Mouse (Mus musculus) hindbrain, embryonic 15.5 days (tissue): Measurements from ENCODE around the gene Ciita. TPM values are rescaled to one million over a fixed set of nuclear protein-coding genes. Genes with fewer than 3 reads are reported as not detected.

ENCODE experiments used
- ATAC-seq: fragments of 200-750 bp; cut with Nextera tagmentation; 2 replicates; pipeline ENCODE4 v1.8.0; 2017; ENCODE audit warnings: low read depth, moderate number of reproducible peaks, moderate TSS enrichment; ENCODE audit not compliant: low FRiP score
- H3K27ac ChIP-seq: fragments of 300-500 bp; sonication (generic); replicated peaks from 2 replicates; pipeline ENCODE4 v1.5.1; 2015; ENCODE audit warnings: mild to moderate bottlenecking, inconsistent platforms
- H3K27me3 ChIP-seq: fragments of 300-500 bp; sonication (generic); 2 replicates; pipeline ENCODE4 v1.6.1; 2015; ENCODE audit warnings: control low read depth, inconsistent platforms
- H3K36me3 ChIP-seq: fragments of 300-500 bp; sonication (generic); 2 replicates; pipeline ENCODE4 v1.6.1; 2015; ENCODE audit warnings: control low read depth, inconsistent platforms
- H3K4me1 ChIP-seq: fragments of 300-500 bp; sonication (generic); replicated peaks from 2 replicates; pipeline ENCODE4 v1.6.1; 2015; ENCODE audit warnings: control low read depth, inconsistent platforms
- H3K4me2 ChIP-seq: fragments of 300-500 bp; sonication (generic); 2 replicates; pipeline ENCODE4 v1.6.1; 2015; ENCODE audit warnings: moderate library complexity, mild to moderate bottlenecking, inconsistent platforms
- H3K4me3 ChIP-seq: fragments of 300-500 bp; sonication (generic); 2 replicates; pipeline ENCODE4 v1.5.1; 2015; ENCODE audit warnings: mild to moderate bottlenecking, inconsistent platforms
- H3K9ac ChIP-seq: fragments of 300-500 bp; sonication (generic); 2 replicates; pipeline ENCODE4 v1.6.1; 2015; ENCODE audit warnings: inconsistent platforms
- H3K9me3 ChIP-seq: fragments of 300-500 bp; sonication (generic); 2 replicates; pipeline ENCODE4 v1.6.1; 2016; ENCODE audit warnings: control low read depth, inconsistent platforms
- WGBS: fragments of 180-500 bp; shearing (Covaris S2); methylation state at CpG from one replicate; pipeline ENCODE4 v1.1.7; 2015; 5-methylcytosine and 5-hydroxymethylcytosine counted together
- polyA plus RNA-seq: library from polyadenylated mRNA; unstranded; fragments of >200 nt; fragmentation: Nextera tagmentation; extraction: Ambion mirVana; gene quantifications from 2 replicates; pipeline ENCODE4 v1.2.1, GENCODE M21; 2015

The Ciita gene
- polyA plus RNA-seq, 1 experiment from 2014 or later = 0.52 TPM

- ATAC-seq = no peak
- no peak overlapping the region for H3K9ac ChIP-seq
- WGBS = 83% methylated on average over 2 of the region's 2 CpGs
These were observed 28.0 kb upstream of the Ciita start for GRCm38 (mm10) chr16:10451906-10452305.

DNA sequence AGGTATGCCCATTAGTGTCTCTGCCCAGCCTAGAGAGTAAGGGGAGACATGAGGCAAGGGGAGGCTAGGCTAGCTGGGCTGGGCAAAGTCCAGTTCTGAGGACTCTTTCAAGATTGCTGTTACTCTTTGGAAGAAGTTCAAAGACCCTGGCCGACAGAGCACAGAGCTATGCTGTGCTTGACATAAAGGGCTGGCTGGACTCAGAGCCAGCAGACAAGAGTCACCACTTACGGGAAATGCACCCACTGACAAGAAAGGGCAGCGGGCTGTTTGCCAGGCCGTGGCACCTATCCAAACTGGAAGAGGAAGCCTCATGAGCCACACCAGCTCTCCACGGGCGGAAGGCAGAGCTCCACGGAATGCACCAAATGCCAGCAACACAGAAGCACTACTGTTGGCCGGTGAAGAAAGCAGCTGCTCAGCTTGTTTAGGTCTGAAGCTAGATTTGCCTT is 27.4 kb upstream of the Ciita start:
- 50% methylated on average over 8 of the region's 8 CpGs for WGBS
- H3K36me3 ChIP-seq = no peaks in the 10 kb centered on the region
- H3K4me3 ChIP-seq = no peak overlapping the region
- no peak overlapping the region for H3K27ac ChIP-seq
- H3K9me3 ChIP-seq = no peaks in the 10 kb centered on the region
- no peak overlapping the region for H3K9ac ChIP-seq
- H3K27me3 ChIP-seq = no peaks in the 10 kb centered on the region
- no peak overlapping the region for H3K4me2 ChIP-seq
- H3K4me1 ChIP-seq = peaks cover 11% of the 10 kb centered on the region
- ATAC-seq = peak; percentile 89

More at GRCm38 (mm10) chr16:10451906-10452305, 28.0 kb upstream of the Ciita start:
- H3K27ac ChIP-seq = no peak overlapping the region
- H3K4me2 ChIP-seq = no peak overlapping the region
- H3K27me3 ChIP-seq = no peaks in the 10 kb centered on the region
- H3K9me3 ChIP-seq = no peaks in the 10 kb centered on the region
- H3K36me3 ChIP-seq = no peaks in the 10 kb centered on the region
- no peak overlapping the region for H3K4me3 ChIP-seq
- H3K4me1 ChIP-seq = peaks cover 13% of the 10 kb centered on the region

DNA sequence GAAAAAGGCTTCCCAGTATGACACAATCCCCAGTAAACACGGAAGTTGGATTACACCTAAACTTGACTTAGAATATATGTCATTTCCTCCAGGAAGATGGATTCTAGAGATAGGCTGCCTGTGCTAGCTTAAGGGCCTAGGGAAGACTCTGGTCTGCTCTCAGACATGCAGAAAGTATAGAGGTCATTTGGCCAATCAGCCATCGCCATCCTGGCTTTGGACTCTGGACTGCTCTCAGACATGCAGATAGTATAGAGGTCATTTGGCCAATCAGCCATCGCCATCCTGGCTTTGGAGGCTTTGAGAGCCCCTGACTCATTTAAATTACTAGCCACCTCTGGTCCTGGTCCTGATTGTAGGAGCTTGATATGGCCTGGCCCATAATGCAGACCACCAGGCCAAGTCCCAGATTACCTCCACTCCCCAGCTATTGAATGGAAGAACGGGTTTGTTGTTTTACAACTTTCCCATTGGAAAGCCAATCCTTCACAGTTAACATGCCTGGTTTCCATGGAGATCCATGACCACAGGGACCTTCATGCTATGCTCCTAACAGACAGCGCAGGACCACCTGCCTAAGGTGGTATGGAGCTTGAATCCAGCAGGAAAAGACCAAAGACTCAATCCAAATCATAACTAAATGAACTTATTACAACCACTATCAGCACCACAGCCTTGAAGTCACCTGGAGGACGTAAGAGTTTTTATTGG is 25.8 kb upstream of the Ciita start:
- Histone ChIP-seq H3K4me2 (no peak overlapping the region), H3K9me3 (no peaks in the 10 kb centered on the region), H3K9ac (no peak overlapping the region), H3K27ac (no peak overlapping the region), H3K36me3 (no peaks in the 10 kb centered on the region), H3K4me3 (no peak overlapping the region), H3K27me3 (no peaks in the 10 kb centered on the region), H3K4me1 (peaks cover 5% of the 10 kb centered on the region)
- ATAC-seq = no peak
- 77% methylated on average over 6 of the region's 6 CpGs for WGBS

DNA sequence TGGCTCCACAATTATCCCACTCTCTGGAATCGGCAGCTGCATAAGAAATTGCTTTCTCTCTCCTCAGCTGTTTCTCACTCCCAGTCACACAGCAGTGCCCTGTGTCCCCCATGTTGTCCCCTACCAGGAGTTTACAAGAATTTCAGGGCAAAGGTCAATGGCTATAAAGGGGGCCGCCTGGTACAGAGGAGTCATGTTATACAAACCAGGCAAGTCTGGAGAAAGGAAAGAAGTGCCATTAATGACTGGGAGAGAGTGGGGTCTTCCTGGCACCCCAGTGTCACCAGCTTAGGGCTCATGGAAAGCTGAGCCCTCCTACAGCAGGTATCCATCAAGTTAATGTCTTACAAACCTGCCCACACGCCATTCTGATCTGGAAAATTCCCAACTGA is 25.3 kb upstream of the Ciita start:
- 68% methylated on average over 3 of the region's 3 CpGs for WGBS
- H3K9me3 ChIP-seq = no peaks in the 10 kb centered on the region
- H3K4me2 ChIP-seq = no peak overlapping the region
- ATAC-seq = no peak
- no peaks in the 10 kb centered on the region for H3K27me3 ChIP-seq
- H3K27ac ChIP-seq = no peak overlapping the region
- H3K4me1 ChIP-seq = peaks cover 5% of the 10 kb centered on the region
- no peak overlapping the region for H3K9ac ChIP-seq
- no peak overlapping the region for H3K4me3 ChIP-seq
- H3K36me3 ChIP-seq = no peaks in the 10 kb centered on the region

DNA sequence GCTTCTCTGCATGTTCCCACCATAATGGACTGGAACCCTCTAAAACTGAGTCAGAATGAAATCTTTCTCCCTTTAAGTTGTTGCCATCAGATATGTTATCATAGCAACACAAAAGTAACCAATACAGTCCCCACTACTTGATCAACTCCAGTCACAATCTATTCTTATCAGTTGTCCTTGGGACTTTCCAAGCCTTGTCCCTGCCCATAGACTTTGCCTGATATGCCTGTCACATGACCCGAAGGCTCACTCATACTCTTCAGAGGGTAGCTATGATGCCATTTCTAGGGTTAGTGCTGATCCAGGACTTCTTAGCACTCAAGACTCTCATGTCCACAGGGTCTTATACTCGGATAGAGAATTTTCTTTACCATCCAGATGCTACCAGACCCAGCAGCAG is 19.7 kb upstream of the Ciita start:
- ATAC-seq = no peak
- H3K4me2 ChIP-seq = no peak overlapping the region
- H3K36me3 ChIP-seq = no peaks in the 10 kb centered on the region
- H3K27me3 ChIP-seq = no peaks in the 10 kb centered on the region
- no peak overlapping the region for H3K9ac ChIP-seq
- no peak overlapping the region for H3K4me3 ChIP-seq
- no peaks in the 10 kb centered on the region for H3K9me3 ChIP-seq
- H3K4me1 ChIP-seq = no peaks in the 10 kb centered on the region
- 79% methylated on average over 2 of the region's 2 CpGs for WGBS
- no peak overlapping the region for H3K27ac ChIP-seq

DNA sequence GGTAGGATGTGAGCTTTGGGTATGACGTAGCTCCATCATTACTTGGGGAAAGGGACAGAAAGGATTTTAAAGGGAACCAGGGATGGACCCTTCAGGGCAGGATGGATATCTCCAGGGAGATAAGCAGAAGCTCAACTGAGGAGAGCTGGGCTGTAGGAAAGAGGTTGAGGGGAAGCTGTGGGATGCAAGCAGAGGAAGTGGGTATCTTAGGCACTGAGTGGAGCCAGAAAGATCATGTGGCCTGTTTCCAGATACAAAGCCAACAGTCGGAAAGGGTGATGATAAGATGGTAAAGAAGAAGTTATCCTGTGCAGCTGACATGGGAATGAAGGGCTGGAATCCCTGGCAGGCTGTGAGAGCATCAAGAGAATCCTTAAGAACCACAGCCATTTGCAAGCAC is 18.7 kb upstream of the Ciita start:
- Histone ChIP-seq H3K9ac (no peak overlapping the region), H3K36me3 (no peaks in the 10 kb centered on the region), H3K4me3 (no peak overlapping the region), H3K27ac (no peak overlapping the region), H3K27me3 (no peaks in the 10 kb centered on the region), H3K9me3 (no peaks in the 10 kb centered on the region), H3K4me1 (no peaks in the 10 kb centered on the region), H3K4me2 (no peak overlapping the region)
- 89% methylated on average over 2 of the region's 2 CpGs for WGBS
- no peak for ATAC-seq

DNA sequence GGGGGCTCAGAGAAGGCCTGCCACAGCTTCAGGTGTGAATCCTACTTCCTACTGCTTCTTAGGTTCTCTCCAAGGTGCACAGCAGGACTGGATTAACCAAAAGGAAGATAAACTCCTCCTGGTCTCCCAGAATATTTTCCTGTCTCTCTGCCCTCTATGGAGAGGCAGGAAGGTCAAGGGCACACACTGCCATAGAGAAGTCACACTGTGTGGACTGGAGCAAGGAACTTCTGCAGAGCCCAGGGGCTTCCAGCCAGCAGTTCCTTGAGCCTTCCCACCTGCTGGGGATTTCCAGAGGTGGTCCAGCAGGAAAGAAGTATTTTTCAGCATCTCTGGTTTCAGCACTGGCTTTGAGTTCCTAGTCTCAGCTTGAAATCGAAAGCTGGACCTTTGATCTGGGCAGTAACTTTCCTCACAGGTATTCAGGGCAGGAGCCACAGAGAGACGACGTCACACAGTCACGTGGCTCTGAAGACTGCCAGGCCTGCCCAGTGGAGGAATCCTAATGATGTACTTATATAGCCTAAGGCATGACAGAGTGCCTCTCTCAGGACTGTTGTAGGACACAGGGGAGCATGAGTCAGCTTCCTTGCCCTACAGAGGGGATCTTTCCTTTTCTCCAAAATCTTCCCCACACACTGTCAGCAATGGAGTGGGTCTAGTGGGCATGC is 14.7 kb upstream of the Ciita start:
- H3K4me2 ChIP-seq = no peak overlapping the region
- H3K4me3 ChIP-seq = no peak overlapping the region
- H3K27ac ChIP-seq = no peak overlapping the region
- no peaks in the 10 kb centered on the region for H3K4me1 ChIP-seq
- no peaks in the 10 kb centered on the region for H3K27me3 ChIP-seq
- H3K9me3 ChIP-seq = no peaks in the 10 kb centered on the region
- no peak for ATAC-seq
- no peak overlapping the region for H3K9ac ChIP-seq
- no peaks in the 10 kb centered on the region for H3K36me3 ChIP-seq
- 44% methylated on average over 4 of the region's 4 CpGs for WGBS

- Histone ChIP-seq H3K27me3 (no peaks in the 10 kb centered on the region), H3K27ac (no peak overlapping the region), H3K9me3 (no peaks in the 10 kb centered on the region), H3K4me3 (no peak overlapping the region), H3K4me2 (no peak overlapping the region), H3K4me1 (no peaks in the 10 kb centered on the region), H3K36me3 (no peaks in the 10 kb centered on the region), H3K9ac (no peak overlapping the region)
- WGBS = 41% methylated on average over 11 of the region's 11 CpGs
- no peak for ATAC-seq
These were observed 12.3 kb upstream of the Ciita start for GRCm38 (mm10) chr16:10467391-10468107.

GRCm38 (mm10) chr16:10468201-10468600 is 11.7 kb upstream of the Ciita start:
- ATAC-seq = no peak
- Histone ChIP-seq H3K4me1 (no peaks in the 10 kb centered on the region), H3K27me3 (no peaks in the 10 kb centered on the region), H3K9ac (no peak overlapping the region), H3K36me3 (no peaks in the 10 kb centered on the region), H3K27ac (no peak overlapping the region), H3K9me3 (no peaks in the 10 kb centered on the region), H3K4me2 (no peak overlapping the region), H3K4me3 (no peak overlapping the region)
- WGBS = 76% methylated on average over 1 of the region's 1 CpGs

GRCm38 (mm10) chr16:10471950-10472349 is 7.9 kb upstream of the Ciita start:
- H3K36me3 ChIP-seq = no peaks in the 10 kb centered on the region
- no peak overlapping the region for H3K4me2 ChIP-seq
- WGBS = 90% methylated on average over 3 of the region's 3 CpGs
- no peak overlapping the region for H3K9ac ChIP-seq
- no peaks in the 10 kb centered on the region for H3K9me3 ChIP-seq
- H3K4me1 ChIP-seq = no peaks in the 10 kb centered on the region
- H3K27me3 ChIP-seq = no peaks in the 10 kb centered on the region
- H3K4me3 ChIP-seq = no peak overlapping the region
- ATAC-seq = no peak
- no peak overlapping the region for H3K27ac ChIP-seq

GRCm38 (mm10) chr16:10474956-10475355 is 4.9 kb upstream of the Ciita start:
- H3K27me3 ChIP-seq = no peaks in the 10 kb centered on the region
- no peak overlapping the region for H3K27ac ChIP-seq
- WGBS = 85% methylated on average over 3 of the region's 3 CpGs
- H3K36me3 ChIP-seq = no peaks in the 10 kb centered on the region
- no peak overlapping the region for H3K4me2 ChIP-seq
- no peaks in the 10 kb centered on the region for H3K9me3 ChIP-seq
- no peak overlapping the region for H3K9ac ChIP-seq
- no peak for ATAC-seq
- no peaks in the 10 kb centered on the region for H3K4me1 ChIP-seq
- H3K4me3 ChIP-seq = no peak overlapping the region

DNA sequence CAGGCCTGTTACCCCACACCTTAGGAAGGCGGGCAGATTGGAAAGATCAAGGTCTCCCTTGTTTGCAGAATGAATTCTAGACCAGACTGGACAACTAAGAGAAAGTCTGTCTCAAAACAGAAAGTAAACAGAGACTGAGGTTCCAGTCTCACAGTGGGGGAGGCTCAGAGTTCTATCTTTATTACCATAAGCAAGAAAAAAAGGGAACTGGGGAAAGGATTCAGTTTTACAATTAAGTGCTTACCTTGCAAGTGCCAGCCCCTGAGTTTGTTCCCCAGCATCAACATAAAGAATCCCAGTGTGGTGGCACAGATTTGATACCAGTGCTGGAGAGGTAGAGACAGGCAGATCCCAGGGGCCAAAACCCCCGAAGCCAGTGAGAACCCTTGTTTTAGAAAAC is 3.9 kb upstream of the Ciita start:
- Histone ChIP-seq H3K9me3 (no peaks in the 10 kb centered on the region), H3K4me2 (no peak overlapping the region), H3K4me1 (no peaks in the 10 kb centered on the region), H3K4me3 (no peak overlapping the region), H3K36me3 (no peaks in the 10 kb centered on the region), H3K27me3 (no peaks in the 10 kb centered on the region), H3K9ac (no peak overlapping the region), H3K27ac (no peak overlapping the region)
- ATAC-seq = no peak
- 76% methylated on average over 2 of the region's 2 CpGs for WGBS
